Mouse (Mus musculus): ENCODE data around the gene Tssk2. TPM values are rescaled to one million over a fixed set of nuclear protein-coding genes. Genes with fewer than 3 reads are reported as not detected.

The Tssk2 gene
- polyA plus RNA-seq, 1 experiment from 2014 or later, result not detected

DNA sequence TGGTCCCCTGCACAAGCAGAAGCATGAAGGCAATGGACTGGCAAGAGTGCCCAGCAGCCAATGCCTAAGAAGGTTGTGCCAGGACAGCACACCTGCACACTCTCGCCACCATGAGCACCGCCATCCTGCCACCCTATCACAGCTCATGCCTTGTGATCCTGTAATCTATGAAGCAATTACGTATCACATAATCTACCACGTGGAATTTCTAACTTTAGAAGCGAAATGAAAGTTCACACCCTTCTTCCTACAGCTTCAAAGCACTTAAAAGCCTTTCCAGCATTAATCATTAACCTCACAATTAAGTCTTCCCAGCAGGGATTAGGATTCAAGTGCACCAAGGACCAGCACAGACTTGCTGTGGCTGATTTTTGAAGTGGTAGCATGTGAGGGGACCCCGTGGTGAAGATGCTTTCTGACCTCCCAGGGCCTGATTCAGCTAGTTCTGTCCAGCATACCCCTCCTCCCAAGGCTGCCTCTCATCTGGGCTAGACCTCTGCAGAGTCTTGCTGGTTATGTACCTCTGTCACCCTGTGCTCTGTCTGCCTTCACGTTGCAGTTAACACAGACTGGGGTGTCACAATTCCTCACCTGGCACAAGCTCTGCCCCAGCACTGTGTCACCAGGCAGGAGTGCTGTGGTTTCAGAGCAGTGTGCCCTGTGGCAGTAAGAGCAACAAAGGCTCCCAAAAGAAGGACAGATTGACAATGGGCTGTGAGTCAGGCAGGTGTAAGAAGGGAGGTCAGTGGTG is 46.8 kb downstream of the Tssk2 start:
- no peaks in the 10 kb centered on the region for H3K4me1 ChIP-seq (replicated peaks)
- H3K9me3 ChIP-seq (replicated peaks), result no peaks in the 10 kb centered on the region
- WGBS, result 53% methylated on average over 7 of the region's 7 CpGs
- ATAC-seq (ENCODE audit: insufficient number of reproducible peaks, low FRiP score), result no peak
- no peak overlapping the region for H3K4me3 ChIP-seq
- no peak overlapping the region for H3K27ac ChIP-seq (ENCODE audit: poor library complexity, severe bottlenecking)
- no peaks in the 10 kb centered on the region for H3K36me3 ChIP-seq
- no peak overlapping the region for H3K4me2 ChIP-seq
- H3K9ac ChIP-seq, result no peak overlapping the region
- H3K27me3 ChIP-seq (replicated peaks), result peaks cover 8% of the 10 kb centered on the region; the same call in 1 of the 2 replicates

DNA sequence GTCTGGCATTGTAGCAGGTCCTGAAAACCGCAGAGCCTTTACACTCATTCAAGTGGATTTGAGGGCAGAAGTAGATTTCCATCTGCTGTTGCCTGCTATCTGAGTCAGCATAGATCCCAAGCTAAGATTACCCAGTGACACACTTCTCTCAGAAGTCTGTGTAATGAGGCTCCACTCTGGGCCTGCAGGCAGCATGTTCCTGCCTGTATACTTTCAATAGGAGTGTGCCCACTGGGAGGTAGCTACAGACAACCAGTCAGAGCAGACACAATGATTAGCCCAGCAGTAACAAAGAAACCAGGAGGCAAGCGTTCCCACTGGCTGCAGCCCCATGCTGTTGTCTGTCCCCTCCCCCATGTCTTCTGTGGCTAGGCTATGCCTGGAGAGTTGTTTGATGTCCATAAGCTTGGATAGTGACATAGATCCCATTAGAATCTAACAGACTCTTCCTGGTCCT is 51.0 kb downstream of the Tssk2 start:
- Histone ChIP-seq H3K27ac (ENCODE audit: poor library complexity, severe bottlenecking) (no peak overlapping the region), H3K36me3 (no peaks in the 10 kb centered on the region), H3K27me3 (replicated peaks) (no peaks in the 10 kb centered on the region), H3K4me1 (replicated peaks) (no peaks in the 10 kb centered on the region), H3K4me3 (no peak overlapping the region), H3K9ac (no peak overlapping the region), H3K9me3 (replicated peaks) (no peaks in the 10 kb centered on the region), H3K4me2 (no peak overlapping the region)
- ATAC-seq (ENCODE audit: insufficient number of reproducible peaks, low FRiP score), result no peak
- 40% methylated on average over 2 of the region's 2 CpGs for WGBS

Other genes starting within 250 kb of the Tssk2 start
- 36.9 and 39.9 TPM in 2 replicates for gene Med15, start 165.7 kb upstream of the Tssk2 start, polyA plus RNA-seq (2016; fragmentation: Nextera tagmentation; extraction: Ambion mirVana)
- gene Klhl22, start 139.0 kb upstream of the Tssk2 start, polyA plus RNA-seq (2016; fragmentation: Nextera tagmentation; extraction: Ambion mirVana), result 42.7 and 44.4 TPM in 2 replicates
- 15.8 and 17.4 TPM in 2 replicates for gene Scarf2, start 101.4 kb upstream of the Tssk2 start, polyA plus RNA-seq (2016; fragmentation: Nextera tagmentation; extraction: Ambion mirVana)
- gene B830017H08Rik, start 65.5 kb upstream of the Tssk2 start, polyA plus RNA-seq (2016; fragmentation: Nextera tagmentation; extraction: Ambion mirVana), result not detected in 2 replicates
- gene Car15, start 60.3 kb upstream of the Tssk2 start, polyA plus RNA-seq (2016; fragmentation: Nextera tagmentation; extraction: Ambion mirVana), result 1.5 and 1.7 TPM in 2 replicates
- 0.19 and 0.32 TPM in 2 replicates for gene Gm20518, start 7.0 kb upstream of the Tssk2 start, polyA plus RNA-seq (2016; fragmentation: Nextera tagmentation; extraction: Ambion mirVana)
- gene Tssk1, start 4.4 kb upstream of the Tssk2 start, polyA plus RNA-seq (2016; fragmentation: Nextera tagmentation; extraction: Ambion mirVana), result 0.04 and 0.05 TPM in 2 replicates
- gene Dgcr2, start 75 bp upstream of the Tssk2 start, polyA plus RNA-seq (2016; fragmentation: Nextera tagmentation; extraction: Ambion mirVana), result 54.5 and 56.8 TPM in 2 replicates
- 30.2 and 31.6 TPM in 2 replicates for gene Ess2, start 12.7 kb downstream of the Tssk2 start, polyA plus RNA-seq (2016; fragmentation: Nextera tagmentation; extraction: Ambion mirVana)
- gene Gsc2, start 16.4 kb downstream of the Tssk2 start, polyA plus RNA-seq (2016; fragmentation: Nextera tagmentation; extraction: Ambion mirVana), result not detected in 2 replicates
- gene Slc25a1, start 29.6 kb downstream of the Tssk2 start, polyA plus RNA-seq (2016; fragmentation: Nextera tagmentation; extraction: Ambion mirVana), result 37.6 and 37.8 TPM in 2 replicates
- not detected in 2 replicates for gene Vpreb2, start 81.8 kb downstream of the Tssk2 start, polyA plus RNA-seq (2016; fragmentation: Nextera tagmentation; extraction: Ambion mirVana)
- 56.7 and 59.2 TPM in 2 replicates for gene Dgcr6, start 154.2 kb downstream of the Tssk2 start, polyA plus RNA-seq (2016; fragmentation: Nextera tagmentation; extraction: Ambion mirVana)
- 7.8 and 8.7 TPM in 2 replicates for gene Prodh, start 191.6 kb downstream of the Tssk2 start, polyA plus RNA-seq (2016; fragmentation: Nextera tagmentation; extraction: Ambion mirVana)
- gene Rtn4r, start 229.0 kb downstream of the Tssk2 start, polyA plus RNA-seq (2016; fragmentation: Nextera tagmentation; extraction: Ambion mirVana), result 0.40 and 0.44 TPM in 2 replicates